Mouse (Mus musculus) hindbrain, postnatal 0 days (tissue): ENCODE results near the gene Tcf20. TPM values are rescaled to one million over a fixed set of nuclear protein-coding genes. Genes with fewer than 3 reads are reported as not detected.

Experiments used
- ATAC-seq: fragments of 200-750 bp; cut with Nextera tagmentation; 2 replicates; pipeline ENCODE4 v1.8.0; 2017; ENCODE audit warnings: mild to moderate bottlenecking, moderate TSS enrichment, moderate library complexity
- DNase-seq: peaks from one replicate; pipeline ENCODE4 v3.0.0-alpha.2; 2015; ENCODE audit warnings: low spot score
- H3K27ac ChIP-seq: fragments of 300-500 bp; sonication (generic); 2 replicates; pipeline ENCODE4 v1.5.1; 2014; ENCODE audit warnings: mild to moderate bottlenecking
- H3K27me3 ChIP-seq: fragments of 300-500 bp; sonication (generic); 2 replicates; pipeline ENCODE4 v1.6.1; 2014; ENCODE audit warnings: low read length, mixed read lengths; ENCODE audit not compliant: insufficient read depth
- H3K36me3 ChIP-seq: fragments of 300-500 bp; sonication (generic); 2 replicates; pipeline ENCODE4 v1.6.1; 2014; ENCODE audit warnings: low read length, mixed read lengths; ENCODE audit not compliant: insufficient read depth
- H3K4me1 ChIP-seq: fragments of 300-500 bp; sonication (generic); 2 replicates; pipeline ENCODE4 v1.6.1; 2014; ENCODE audit warnings: antibody characterized with exemption, low read length, mixed read lengths; ENCODE audit not compliant: insufficient read depth
- H3K4me2 ChIP-seq: fragments of 300-500 bp; sonication (generic); 2 replicates; pipeline ENCODE4 v1.6.1; 2014; ENCODE audit warnings: low read depth, mild to moderate bottlenecking, low read length, moderate library complexity, mixed read lengths
- H3K4me3 ChIP-seq: fragments of 300-500 bp; sonication (generic); 2 replicates; pipeline ENCODE4 v1.5.1; 2014; ENCODE audit warnings: low read length
- H3K9ac ChIP-seq: fragments of 300-500 bp; sonication (generic); replicated peaks from 2 replicates; pipeline ENCODE4 v1.6.1; 2014; ENCODE audit warnings: mild to moderate bottlenecking, low read length, moderate library complexity, mixed read lengths
- H3K9me3 ChIP-seq: fragments of 300-500 bp; sonication (generic); 2 replicates; pipeline ENCODE4 v1.6.1; 2016; ENCODE audit warnings: low read length, mixed read lengths
- CTCF ChIP-seq: IDR thresholded peaks from 2 replicates; pipeline ENCODE4 v1.5.1; 2016; ENCODE audit warnings: antibody characterized with exemption, control low read depth, low read depth
- WGBS: fragments of 180-500 bp; shearing (Covaris S2); extraction: QIAGEN DNeasy Blood & Tissue Kit; methylation state at CpG from one replicate; pipeline ENCODE4 v1.1.7; 2014; 5-methylcytosine and 5-hydroxymethylcytosine counted together
- polyA plus RNA-seq: library from polyadenylated mRNA; unstranded; fragments of >200 nt; fragmentation: Nextera tagmentation; extraction: Ambion mirVana; gene quantifications from 2 replicates; pipeline ENCODE4 v1.2.1, GENCODE M21; 2015
- total RNA-seq: library from RNA; depleted of rRNA; stranded (reverse); fragments of >200 nt; gene quantifications from 2 replicates; pipeline ENCODE4 v1.2.3, GENCODE M21; 2014

Gene Tcf20
- total and polyA plus RNA-seq, 2 experiments from 2014 or later, result 8.6 to 98.3 TPM

- DNase-seq, result peak; percentile 65
- Histone ChIP-seq H3K4me3 (no peak overlapping the region), H3K4me1 (peaks cover 12% of the 10 kb centered on the region), H3K36me3 (no peaks in the 10 kb centered on the region), H3K27me3 (no peaks in the 10 kb centered on the region), H3K9ac (no peak overlapping the region), H3K9me3 (no peaks in the 10 kb centered on the region), H3K27ac (no peak overlapping the region), H3K4me2 (no peak overlapping the region)
- ATAC-seq, result peak; percentile 33; the same call in 1 of the 2 replicates
- whole genome bisulfite sequencing, result 42% methylated on average over 7 of the region's 7 CpGs
- TF ChIP-seq CTCF, result no peak
These were observed 7.6 kb upstream of the Tcf20 start for GRCm38 (mm10) chr15:82995239-82995638.

- WGBS, result 50% methylated on average over 9 of the region's 9 CpGs
- no peak overlapping the region for H3K27ac ChIP-seq
- DNase-seq (no peak), ATAC-seq (no peak)
- H3K4me1 ChIP-seq, result peaks cover 25% of the 10 kb centered on the region
- H3K4me3 ChIP-seq, result no peak overlapping the region
- H3K27me3 ChIP-seq, result 0 out of 2 replicates have a peak, but pooled peaks cover 10% of the 10 kb centered on the region
- no peak for TF ChIP-seq CTCF
- H3K9me3 ChIP-seq, result no peaks in the 10 kb centered on the region
- H3K4me2 ChIP-seq, result no peak overlapping the region
- H3K9ac ChIP-seq, result no peak overlapping the region
- no peaks in the 10 kb centered on the region for H3K36me3 ChIP-seq
These were observed 5.2 kb upstream of the Tcf20 start for GRCm38 (mm10) chr15:82992911-82993310.

GRCm38 (mm10) chr15:82992079-82992783 lies 4.6 kb upstream of the Tcf20 start:
- no peak overlapping the region for H3K4me2 ChIP-seq
- no peaks in the 10 kb centered on the region for H3K9me3 ChIP-seq
- no peaks in the 10 kb centered on the region for H3K36me3 ChIP-seq
- WGBS, result 43% methylated on average over 13 of the region's 13 CpGs
- peak; percentile 64 for DNase-seq
- no peak overlapping the region for H3K27ac ChIP-seq
- no peak overlapping the region for H3K4me3 ChIP-seq
- ATAC-seq, result no peak
- peaks cover 25% of the 10 kb centered on the region for H3K4me1 ChIP-seq
- H3K9ac ChIP-seq, result no peak overlapping the region
- H3K27me3 ChIP-seq, result 0 out of 2 replicates have a peak, but pooled peaks cover 10% of the 10 kb centered on the region
- no peak for TF ChIP-seq CTCF

- Histone ChIP-seq H3K4me1 (peaks cover 23% of the 10 kb centered on the region), H3K9me3 (no peaks in the 10 kb centered on the region), H3K27ac (no peak overlapping the region), H3K4me2 (no peak overlapping the region), H3K27me3 (peaks cover 15% of the 10 kb centered on the region; the same call in 1 of the 2 replicates), H3K36me3 (no peaks in the 10 kb centered on the region), H3K4me3 (no peak overlapping the region), H3K9ac (no peak overlapping the region)
- 64% methylated on average over 6 of the region's 6 CpGs for WGBS
- DNase-seq, result no peak
- TF ChIP-seq CTCF, result no peak
- ATAC-seq, result no peak
These were observed 1.6 kb upstream of the Tcf20 start for GRCm38 (mm10) chr15:82989190-82989704.

- DNase-seq (no peak), ATAC-seq (0 out of 2 replicates have a peak, but pooled peaks have one; percentile 32)
- TF ChIP-seq CTCF, result no peak
- H3K9ac ChIP-seq, result peak overlapping the region; percentile 33
- 2% methylated on average over 38 of the region's 38 CpGs for WGBS
- no peak overlapping the region for H3K27ac ChIP-seq
- peaks cover 15% of the 10 kb centered on the region; the same call in 1 of the 2 replicates for H3K27me3 ChIP-seq
- no peaks in the 10 kb centered on the region for H3K9me3 ChIP-seq
- H3K4me3 ChIP-seq, result peak overlapping the region; percentile 38
- H3K4me1 ChIP-seq, result peaks cover 35% of the 10 kb centered on the region
- no peaks in the 10 kb centered on the region for H3K36me3 ChIP-seq
- H3K4me2 ChIP-seq, result peak overlapping the region; percentile 80
These were observed 499 bp downstream of the Tcf20 start for GRCm38 (mm10) chr15:82987014-82987731.

GRCm38 (mm10) chr15:82984574-82984973 lies 3.1 kb downstream of the Tcf20 start:
- H3K9ac ChIP-seq, result no peak overlapping the region
- H3K4me1 ChIP-seq, result peaks cover 47% of the 10 kb centered on the region
- ATAC-seq (no peak), DNase-seq (no peak)
- peaks cover 15% of the 10 kb centered on the region; the same call in 1 of the 2 replicates for H3K27me3 ChIP-seq
- H3K4me3 ChIP-seq, result no peak overlapping the region
- H3K36me3 ChIP-seq, result no peaks in the 10 kb centered on the region
- H3K9me3 ChIP-seq, result no peaks in the 10 kb centered on the region
- WGBS, result 49% methylated on average over 7 of the region's 7 CpGs
- H3K27ac ChIP-seq, result peak overlapping the region; percentile 26; the same call in 1 of the 2 replicates
- TF ChIP-seq CTCF, result no peak
- H3K4me2 ChIP-seq, result no peak overlapping the region
